Mouse (Mus musculus) CH12.LX (cell line): ENCODE measurements around the gene Mmp17. TPM values are rescaled to one million over a fixed set of nuclear protein-coding genes. Genes with fewer than 3 reads are reported as not detected.
"Not testable (repeated sequence)": the region's sequence is repeated elsewhere in the genome, so short reads cannot be mapped to it uniquely, and the experiment has no call there.

ENCODE experiments used
- DNase-seq: peaks from one replicate; pipeline ENCODE4 v3.0.0-alpha.2; 2013; ENCODE audit errors: extremely low read depth
- H3K27ac ChIP-seq: 2 replicates; pipeline ENCODE4 v1.5.1; 2012; ENCODE audit warnings: low read depth, mild to moderate bottlenecking, control low read depth, moderate library complexity; ENCODE audit not compliant: insufficient read depth
- H3K27me3 ChIP-seq: replicated peaks from 2 replicates; pipeline ENCODE3; 2012; ENCODE audit warnings: inconsistent platforms
- H3K36me3 ChIP-seq, 2 experiments: replicated peaks in 1 of 2; 2 replicates each; pipeline versions ENCODE3 to v1.6.1; 2012; ENCODE audit warnings: inconsistent platforms in 1 of 2, low read length in 1 of 2, mild to moderate bottlenecking in 1 of 2, mixed read lengths in 1 of 2, moderate library complexity in 1 of 2; ENCODE audit not compliant: control insufficient read depth in 1 of 2, insufficient read depth in 1 of 2
- H3K4me1 ChIP-seq, 2 experiments: 2 replicates each; pipeline ENCODE4 v1.6.1; 2012; ENCODE audit warnings: inconsistent platforms in 1 of 2, moderate library complexity in 1 of 2; ENCODE audit not compliant: insufficient read depth in 2 of 2, control insufficient read depth in 1 of 2
- H3K4me2 ChIP-seq: 2 replicates; pipeline ENCODE4 v1.6.1; 2012; ENCODE audit warnings: low read depth, mild to moderate bottlenecking, control low read depth; ENCODE audit not compliant: poor library complexity, insufficient read depth, severe bottlenecking
- H3K4me3 ChIP-seq, 3 experiments: fragments of 150-350 bp in 1 of 3; sonication (generic) in 1 of 3; replicated peaks in 1 of 3; 2 replicates each; pipeline versions ENCODE3 to v1.5.1; 2011 to 2012; ENCODE audit warnings: low read depth in 2 of 3, low read length in 2 of 3, mild to moderate bottlenecking in 2 of 3, moderate library complexity in 2 of 3, control low read depth in 1 of 3, improper control_type of control experiment in 1 of 3, inconsistent platforms in 1 of 3, mixed read lengths in 1 of 3; ENCODE audit not compliant: poor library complexity in 1 of 3
- H3K79me2 ChIP-seq: replicated peaks from 2 replicates; pipeline ENCODE4 v1.6.1; 2012; ENCODE audit warnings: mild to moderate bottlenecking, moderate library complexity; ENCODE audit not compliant: control insufficient read depth, poor library complexity, insufficient read depth, severe bottlenecking; ENCODE audit errors: extremely low read depth
- H3K9ac ChIP-seq: 2 replicates; pipeline ENCODE4 v1.6.1; 2012; ENCODE audit warnings: low read depth, mild to moderate bottlenecking, control low read depth, moderate library complexity; ENCODE audit not compliant: insufficient read depth
- H3K9me3 ChIP-seq: replicated peaks from 2 replicates; pipeline ENCODE3; 2012; ENCODE audit warnings: low read length, inconsistent platforms, mixed read lengths
- BHLHE40 ChIP-seq: IDR thresholded peaks from 2 replicates; pipeline ENCODE4 v1.6.1; 2011; ENCODE audit warnings: mild to moderate bottlenecking, low read depth, low read length, improper control_type of control experiment
- CHD2 ChIP-seq: IDR thresholded peaks from 2 replicates; pipeline ENCODE4 v1.6.1; 2011; ENCODE audit warnings: low read length, improper control_type of control experiment
- CTCF ChIP-seq, 2 experiments: IDR thresholded peaks in 1 of 2; conservative IDR thresholded peaks in 1 of 2; 2 replicates each; pipeline ENCODE4 v1.5.1; 2011 to 2012; ENCODE audit warnings: low read depth in 2 of 2, low read length in 2 of 2, improper control_type of control experiment in 1 of 2, inconsistent platforms in 1 of 2, mild to moderate bottlenecking in 1 of 2, moderate library complexity in 1 of 2
- E2F4 ChIP-seq: IDR thresholded peaks from 2 replicates; pipeline ENCODE4 v1.6.1; 2011; ENCODE audit warnings: low read depth, low read length, improper control_type of control experiment; ENCODE audit not compliant: insufficient replicate concordance
- ELF1 ChIP-seq: IDR thresholded peaks from 2 replicates; pipeline ENCODE4 v1.6.1; 2014; ENCODE audit warnings: low read depth, mild to moderate bottlenecking, inconsistent platforms, low read length, improper control_type of control experiment
- MAFK ChIP-seq: IDR thresholded peaks from 2 replicates; pipeline ENCODE4 v1.6.1; 2011; ENCODE audit warnings: low read length, improper control_type of control experiment; ENCODE audit not compliant: insufficient replicate concordance
- MAX ChIP-seq: IDR thresholded peaks from 2 replicates; pipeline ENCODE4 v1.6.1; 2011; ENCODE audit warnings: low read length, improper control_type of control experiment
- NRF1 ChIP-seq: IDR thresholded peaks from 2 replicates; pipeline ENCODE4 v1.6.1; 2014; ENCODE audit warnings: low read depth, mild to moderate bottlenecking, inconsistent platforms, low read length, improper control_type of control experiment, moderate library complexity
- RAD21 ChIP-seq: IDR thresholded peaks from 2 replicates; pipeline ENCODE4 v1.6.1; 2011; ENCODE audit warnings: low read depth, mild to moderate bottlenecking, low read length, improper control_type of control experiment, moderate library complexity
- SMC3 ChIP-seq: IDR thresholded peaks from 2 replicates; pipeline ENCODE4 v1.6.1; 2011; ENCODE audit warnings: low read depth, low read length, improper control_type of control experiment
- TCF12 ChIP-seq: IDR thresholded peaks from 2 replicates; pipeline ENCODE4 v1.6.1; 2014; ENCODE audit warnings: low read depth, mild to moderate bottlenecking, inconsistent platforms, low read length, improper control_type of control experiment
- UBTF ChIP-seq: IDR thresholded peaks from 2 replicates; pipeline ENCODE4 v1.6.1; 2012; ENCODE audit warnings: low read depth, mild to moderate bottlenecking, inconsistent platforms, low read length, improper control_type of control experiment, moderate library complexity
- ZKSCAN1 ChIP-seq: IDR thresholded peaks from 2 replicates; pipeline ENCODE4 v1.6.1; 2012; ENCODE audit warnings: low read depth, inconsistent platforms, low read length, improper control_type of control experiment, borderline replicate concordance
- dilution Hi-C: fragments of 300-500 bp; cut with MboI; formaldehyde crosslinking; loops from 2 replicates; pipeline ENCODE4 v1.14.3; 2020; ENCODE audit warnings: low sequenced_read_pairs; ENCODE audit not compliant: extremely low pct_unique_long_range_greater_than_20kb, extremely low pct_ligation_motif_present
- in situ Hi-C: fragments of 300-500 bp; cut with MboI; formaldehyde crosslinking; loops from 3 replicates; pipeline ENCODE4 v1.14.3; 2019; ENCODE audit warnings: low sequenced_read_pairs, low pct_ligation_motif_present, low pct_unique_long_range_greater_than_20kb, mixed read lengths
- polyA plus RNA-seq: library from polyadenylated mRNA; unstranded; fragments of >175 nt; gene quantifications from 2 replicates; pipeline ENCODE4 v1.2.1, GENCODE M21; 2012; ENCODE audit warnings: low read depth; ENCODE audit not compliant: insufficient read length
- total RNA-seq, 2 experiments: library from RNA; depleted of rRNA; stranded (reverse); fragments of 300-350 nt in 1 of 2; fragments of >200 nt in 1 of 2; gene quantifications; 2 replicates each; pipeline ENCODE4 v1.2.3; 2012 to 2014

Gene Mmp17
- total and polyA plus RNA-seq, 3 experiments = 0.51 TPM; not detected in 2

- TF ChIP-seq ELF1 (no peak), NRF1 (no peak), MAFK (no peak), MAX (no peak), E2F4 (no peak)
- Histone ChIP-seq H3K27ac (no peak overlapping the region), H3K4me3 (no peak overlapping the region), H3K9ac (no peak overlapping the region), H3K4me1 (no peaks in the 10 kb centered on the region), H3K4me2 (no peak overlapping the region), H3K9me3 (no peaks in the 10 kb centered on the region), H3K79me2 (no peaks in the 10 kb centered on the region), H3K36me3 (no peaks in the 10 kb centered on the region), H3K27me3 (peaks cover 78% of the 10 kb centered on the region)
- dilution Hi-C loops (no loop called here), in situ Hi-C loops (no loop called here)
- DNase-seq = no peak
These were observed 23.5 kb downstream of the Mmp17 start for GRCm38 (mm10) chr5:129607476-129607875.

- no peaks in the 10 kb centered on the region for H3K9me3 ChIP-seq
- no peaks in the 10 kb centered on the region for H3K36me3 ChIP-seq
- in situ Hi-C loops = no loop called here
- no peak overlapping the region for H3K4me2 ChIP-seq
- no peaks in the 10 kb centered on the region for H3K79me2 ChIP-seq
- H3K4me3 ChIP-seq = no peak overlapping the region
- peaks cover 85% of the 10 kb centered on the region for H3K27me3 ChIP-seq
- dilution Hi-C loops = no loop called here
- no peak overlapping the region for H3K9ac ChIP-seq
- peak; percentile 62 for DNase-seq
- peak; percentile 59; the same call in 1 of the 2 replicates for TF ChIP-seq ZKSCAN1
- TF ChIP-seq CHD2 = no peak
- TF ChIP-seq UBTF = no peak
- 0 out of 2 replicates have a peak, but pooled peaks have one; percentile 19 for TF ChIP-seq BHLHE40
- peak; percentile 75 for TF ChIP-seq SMC3
- TF ChIP-seq TCF12 = no peak
- TF ChIP-seq RAD21 = peak; percentile 76
- peak; percentile 43 to 87; a peak in 3 of 4 replicates for TF ChIP-seq CTCF (conservative IDR thresholded peaks at IDR 0.05 in 1 of 2, IDR thresholded peaks at IDR 0.05 in 1 of 2; ENCODE audit: low read depth in 2 of 2, low read length in 2 of 2)
- no peaks in the 10 kb centered on the region for H3K4me1 ChIP-seq
- no peak overlapping the region for H3K27ac ChIP-seq
These were observed 27.1 kb downstream of the Mmp17 start for GRCm38 (mm10) chr5:129611060-129611459.

DNA sequence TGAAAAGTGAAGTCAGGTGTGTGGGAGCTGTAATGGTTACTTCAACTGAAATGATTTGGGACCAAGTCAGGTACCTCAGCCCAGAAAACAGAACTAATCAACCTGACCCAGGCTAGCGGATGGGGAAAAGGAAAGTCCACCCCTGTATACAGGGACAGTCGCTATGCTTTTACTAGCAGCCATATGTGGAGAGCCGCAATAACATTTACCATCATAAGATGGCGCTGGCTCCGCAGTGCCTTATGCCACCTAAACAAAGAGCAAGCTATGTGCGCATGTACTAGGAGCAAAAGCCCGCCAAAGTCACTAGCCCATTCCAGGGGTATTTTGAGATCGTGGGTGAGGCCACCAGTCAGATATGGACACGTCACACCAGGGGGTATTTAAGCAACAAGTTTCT is 36.6 kb downstream of the Mmp17 start:
- H3K4me3 ChIP-seq, H3K9ac ChIP-seq, H3K27ac ChIP-seq, dilution Hi-C loops, H3K36me3 ChIP-seq, DNase-seq, in situ Hi-C loops, H3K4me2 ChIP-seq, H3K9me3 ChIP-seq, H3K4me1 ChIP-seq, H3K79me2 ChIP-seq: not testable (repeated sequence)
- TF ChIP-seq NRF1 = peak; percentile 54; the same call in 1 of the 2 replicates
- peak in 1 of 2 experiments; percentile 42; a peak in 2 of 4 replicates for TF ChIP-seq CTCF (conservative IDR thresholded peaks at IDR 0.05 in 1 of 2, IDR thresholded peaks at IDR 0.05 in 1 of 2; ENCODE audit: low read depth in 2 of 2, low read length in 2 of 2)
- TF ChIP-seq RAD21 = peak; percentile 6
- H3K27me3 ChIP-seq = peaks cover 67% of the 10 kb centered on the region
